Mouse (Mus musculus) midbrain, embryonic 16.5 days (tissue): ENCODE data around the gene Spata33. TPM values are rescaled to one million over a fixed set of nuclear protein-coding genes. Genes with fewer than 3 reads are reported as not detected.
"Not testable (repeated sequence)": the region's sequence is repeated elsewhere in the genome, so short reads cannot be mapped to it uniquely, and the experiment has no call there.

ENCODE experiments used
- ATAC-seq: fragments of 200-750 bp; cut with Nextera tagmentation; 2 replicates; pipeline ENCODE4 v1.8.0; 2017; ENCODE audit warnings: moderate TSS enrichment
- H3K27ac ChIP-seq: fragments of 300-500 bp; sonication (generic); 2 replicates; pipeline ENCODE4 v1.5.1; 2014; ENCODE audit warnings: mild to moderate bottlenecking, low read length, mixed read lengths
- H3K27me3 ChIP-seq: fragments of 300-500 bp; sonication (generic); 2 replicates; pipeline ENCODE4 v1.6.1; 2014; ENCODE audit warnings: low read depth, low read length, mixed read lengths; ENCODE audit not compliant: control insufficient read depth, insufficient read depth
- H3K36me3 ChIP-seq: fragments of 300-500 bp; sonication (generic); 2 replicates; pipeline ENCODE4 v1.6.1; 2014; ENCODE audit warnings: mild to moderate bottlenecking, low read length, moderate library complexity, mixed read lengths; ENCODE audit not compliant: control insufficient read depth, insufficient read depth
- H3K4me1 ChIP-seq: fragments of 300-500 bp; sonication (generic); 2 replicates; pipeline ENCODE4 v1.6.1; 2014; ENCODE audit warnings: mild to moderate bottlenecking, low read length, mixed read lengths; ENCODE audit not compliant: control insufficient read depth, insufficient read depth
- H3K4me2 ChIP-seq: fragments of 300-500 bp; sonication (generic); 2 replicates; pipeline ENCODE4 v1.6.1; 2014; ENCODE audit warnings: mild to moderate bottlenecking, low read length, mixed read lengths
- H3K4me3 ChIP-seq: fragments of 300-500 bp; sonication (generic); 2 replicates; pipeline ENCODE4 v1.5.1; 2014; ENCODE audit warnings: low read depth, mild to moderate bottlenecking, low read length, moderate library complexity, mixed read lengths
- H3K9ac ChIP-seq: fragments of 300-500 bp; sonication (generic); 2 replicates; pipeline ENCODE4 v1.6.1; 2014; ENCODE audit warnings: low read depth, low read length, mixed read lengths
- H3K9me3 ChIP-seq: fragments of 300-500 bp; sonication (generic); replicated peaks from 2 replicates; pipeline ENCODE4 v1.6.1; 2014; ENCODE audit warnings: mild to moderate bottlenecking, low read length, mixed read lengths; ENCODE audit not compliant: control insufficient read depth, poor library complexity, severe bottlenecking
- WGBS: fragments of 180-500 bp; shearing (Covaris S2); extraction: QIAGEN DNeasy Blood & Tissue Kit; methylation state at CpG from one replicate; pipeline ENCODE4 v1.1.7; 2014; 5-methylcytosine and 5-hydroxymethylcytosine counted together
- polyA plus RNA-seq: library from polyadenylated mRNA; unstranded; fragments of >200 nt; fragmentation: Nextera tagmentation; extraction: Ambion mirVana; gene quantifications from 2 replicates; pipeline ENCODE4 v1.2.1, GENCODE M21; 2015

The Spata33 gene
- polyA plus RNA-seq, 1 experiment from 2014 or later = 8.5 TPM

GRCm38 (mm10) chr8:123228416-123228815, 15.8 kb downstream of the Spata33 start:
- Histone ChIP-seq H3K27ac (no peak overlapping the region), H3K36me3 (peaks cover 14% of the 10 kb centered on the region), H3K4me2 (no peak overlapping the region), H3K27me3 (no peaks in the 10 kb centered on the region), H3K4me3 (no peak overlapping the region), H3K9ac (no peak overlapping the region), H3K4me1 (peaks cover 11% of the 10 kb centered on the region), H3K9me3 (no peaks in the 10 kb centered on the region)
- no peak for ATAC-seq
- WGBS = 100% methylated on average over 1 of the region's 1 CpGs

DNA sequence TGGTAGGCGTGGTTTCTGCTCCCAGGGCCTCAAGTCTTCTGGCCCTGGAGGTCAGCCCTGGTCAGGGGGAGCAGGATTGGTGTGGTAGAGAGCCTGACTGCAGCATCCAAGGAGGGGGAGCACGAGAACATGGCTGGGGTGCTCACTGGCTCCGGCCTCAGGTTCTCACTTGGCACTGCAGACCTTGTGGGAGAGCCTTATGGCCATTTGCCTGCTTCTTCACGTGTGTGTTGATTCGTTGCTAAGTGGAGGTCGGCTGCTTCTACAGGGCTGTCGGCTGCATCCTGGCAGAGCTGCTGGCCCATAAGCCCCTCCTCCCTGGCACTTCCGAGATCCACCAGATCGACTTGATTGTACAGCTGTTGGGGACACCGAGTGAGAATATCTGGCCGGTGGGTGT, 17.7 kb downstream of the Spata33 start:
- Histone ChIP-seq H3K4me1 (peaks cover 12% of the 10 kb centered on the region), H3K36me3 (peaks cover 14% of the 10 kb centered on the region)
- not testable (repeated sequence) for H3K4me2 ChIP-seq, H3K4me3 ChIP-seq, H3K9me3 ChIP-seq, ATAC-seq, H3K27me3 ChIP-seq, H3K9ac ChIP-seq, H3K27ac ChIP-seq
- 92% methylated on average over 9 of the region's 11 CpGs for WGBS

- H3K9me3 ChIP-seq = no peaks in the 10 kb centered on the region
- peaks cover 14% of the 10 kb centered on the region for H3K36me3 ChIP-seq
- H3K27ac ChIP-seq = no peak overlapping the region
- H3K4me2 ChIP-seq = no peak overlapping the region
- H3K4me1 ChIP-seq = peaks cover 19% of the 10 kb centered on the region
- 54% methylated on average over 5 of the region's 5 CpGs for WGBS
- H3K9ac ChIP-seq = no peak overlapping the region
- no peak for ATAC-seq
- no peaks in the 10 kb centered on the region; the same call in none of the 2 replicates for H3K27me3 ChIP-seq
- no peak overlapping the region for H3K4me3 ChIP-seq
These were observed 19.1 kb downstream of the Spata33 start for GRCm38 (mm10) chr8:123231742-123232141.

GRCm38 (mm10) chr8:123232553-123232952, 19.9 kb downstream of the Spata33 start:
- no peak for ATAC-seq
- H3K4me3 ChIP-seq = no peak overlapping the region
- 44% methylated on average over 7 of the region's 7 CpGs for WGBS
- no peak overlapping the region for H3K27ac ChIP-seq
- no peaks in the 10 kb centered on the region; the same call in none of the 2 replicates for H3K27me3 ChIP-seq
- H3K9ac ChIP-seq = no peak overlapping the region
- no peak overlapping the region for H3K4me2 ChIP-seq
- H3K4me1 ChIP-seq = peaks cover 19% of the 10 kb centered on the region
- no peaks in the 10 kb centered on the region for H3K9me3 ChIP-seq
- H3K36me3 ChIP-seq = peaks cover 14% of the 10 kb centered on the region

GRCm38 (mm10) chr8:123233300-123233699, 20.7 kb downstream of the Spata33 start:
- 53% methylated on average over 12 of the region's 13 CpGs for WGBS
- no peak overlapping the region for H3K27ac ChIP-seq
- no peak overlapping the region for H3K9ac ChIP-seq
- ATAC-seq = no peak
- no peak overlapping the region for H3K4me2 ChIP-seq
- H3K4me3 ChIP-seq = no peak overlapping the region
- H3K9me3 ChIP-seq = no peaks in the 10 kb centered on the region
- no peaks in the 10 kb centered on the region; the same call in none of the 2 replicates for H3K27me3 ChIP-seq
- H3K4me1 ChIP-seq = peaks cover 19% of the 10 kb centered on the region
- H3K36me3 ChIP-seq = peaks cover 10% of the 10 kb centered on the region

GRCm38 (mm10) chr8:123233760-123234159, 21.1 kb downstream of the Spata33 start:
- ATAC-seq = no peak
- H3K27me3 ChIP-seq = no peaks in the 10 kb centered on the region; the same call in none of the 2 replicates
- H3K4me3 ChIP-seq = no peak overlapping the region
- no peaks in the 10 kb centered on the region for H3K9me3 ChIP-seq
- H3K36me3 ChIP-seq = peaks cover 7% of the 10 kb centered on the region
- H3K9ac ChIP-seq = no peak overlapping the region
- H3K4me2 ChIP-seq = no peak overlapping the region
- peaks cover 19% of the 10 kb centered on the region for H3K4me1 ChIP-seq
- WGBS = 82% methylated on average over 11 of the region's 11 CpGs
- H3K27ac ChIP-seq = no peak overlapping the region

DNA sequence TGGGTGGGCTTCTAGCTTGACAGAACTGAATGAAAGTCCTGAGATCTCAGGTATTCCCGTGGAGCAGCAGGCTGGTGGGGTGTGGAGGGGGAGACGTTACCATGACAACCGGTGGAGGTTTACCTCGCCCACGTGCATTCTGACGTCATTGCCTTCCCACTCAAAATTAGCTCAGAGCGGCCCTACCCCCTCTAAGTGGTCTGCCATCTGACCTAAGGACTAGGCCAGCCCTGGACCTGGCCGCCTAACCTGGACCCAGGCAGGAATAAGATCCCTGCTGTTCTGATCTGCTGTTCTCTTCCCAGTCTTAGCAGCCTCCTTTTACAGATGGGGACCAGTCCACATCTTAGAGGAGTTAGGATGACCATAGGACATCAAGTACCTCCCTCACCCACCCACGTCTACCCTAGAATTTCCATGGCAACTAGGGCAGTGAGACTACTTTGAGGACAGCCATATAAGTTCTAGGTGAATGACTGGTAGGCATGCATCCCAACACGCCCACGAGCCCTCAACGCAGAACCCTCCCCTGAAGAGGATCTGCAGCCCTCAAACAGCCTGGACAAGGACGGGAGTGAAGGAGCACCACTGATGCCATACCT, 22.4 kb downstream of the Spata33 start:
- Histone ChIP-seq H3K9ac (peak overlapping the region; percentile 72), H3K36me3 (no peaks in the 10 kb centered on the region), H3K4me2 (peak overlapping the region; percentile 79), H3K27me3 (no peaks in the 10 kb centered on the region; the same call in none of the 2 replicates), H3K27ac (no peak overlapping the region), H3K9me3 (no peaks in the 10 kb centered on the region), H3K4me1 (peaks cover 19% of the 10 kb centered on the region), H3K4me3 (peak overlapping the region; percentile 49)
- WGBS = 31% methylated on average over 13 of the region's 13 CpGs
- ATAC-seq = peak; percentile 42; the same call in 1 of the 2 replicates

DNA sequence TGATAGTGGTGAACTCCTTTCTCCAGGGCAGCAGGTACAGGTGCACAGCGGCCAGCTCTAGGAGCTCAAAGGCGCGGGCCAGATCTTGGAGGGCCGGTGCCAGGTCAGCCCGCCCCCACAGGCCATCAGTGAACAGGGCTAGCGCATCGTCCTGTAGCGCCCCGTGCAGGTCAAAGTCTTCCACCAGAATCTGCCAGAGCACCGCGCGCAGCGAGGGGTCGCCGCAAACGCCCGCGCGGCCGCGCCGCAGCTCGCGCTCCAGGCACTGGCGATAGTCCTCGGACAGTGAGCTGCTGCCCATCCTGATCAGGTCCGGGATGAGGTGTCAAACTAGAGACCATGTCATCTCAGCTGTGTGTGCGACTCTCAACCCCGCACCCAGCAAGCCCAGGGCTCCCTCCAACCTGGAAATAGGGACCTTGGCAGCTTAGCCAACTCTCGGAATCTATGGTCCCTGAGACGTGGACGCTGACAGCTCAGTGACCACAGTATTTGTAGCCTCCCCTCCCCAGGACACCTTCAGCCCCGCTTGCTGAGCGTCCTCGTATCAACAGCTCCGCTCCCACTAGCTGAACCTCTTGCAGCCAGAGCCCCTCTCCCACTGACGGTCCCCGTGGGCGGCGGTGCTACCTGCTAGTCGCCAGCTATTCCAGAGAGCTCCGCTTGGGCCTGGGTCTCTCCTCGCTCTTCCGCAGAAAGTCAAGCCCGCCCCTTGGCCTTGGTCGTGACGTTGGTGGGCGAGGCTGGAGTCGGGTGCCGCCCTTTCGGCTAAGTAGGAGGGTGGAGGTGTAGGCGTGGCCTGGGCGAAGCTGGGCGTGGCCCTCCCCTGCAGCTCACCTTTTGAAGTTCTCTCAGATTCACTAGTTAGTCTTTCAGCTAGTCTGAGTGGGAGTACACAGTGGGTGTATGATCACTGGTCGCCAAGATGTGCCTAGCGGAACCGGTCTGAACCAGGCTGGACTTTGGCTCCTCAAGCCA, 23.2 kb downstream of the Spata33 start, which contains the start of gene Spata2l:
Gene Spata2l, minus strand, starts transcription at position 714 of the 978 bp plus-strand sequence.
- Histone ChIP-seq H3K27ac (peak within 1 kb of the TSS; percentile 47; the same call in 1 of the 2 replicates), H3K4me2 (peak within 1 kb of the TSS; percentile 79), H3K27me3 (no peaks in the 10 kb centered on the region; the same call in none of the 2 replicates), H3K4me1 (peaks cover 19% of the 10 kb centered on the region), H3K9me3 (no peaks in the 10 kb centered on the region), H3K36me3 (no peaks in the 10 kb centered on the region), H3K4me3 (peak within 1 kb of the TSS; percentile 49), H3K9ac (peak within 1 kb of the TSS; percentile 72)
- peak; percentile 72 for ATAC-seq
- WGBS = 2% methylated on average over 57 of the region's 57 CpGs
